Mouse (Mus musculus) kidney, adult 8-10 months (tissue): ENCODE data around the gene Plekhm3.

ENCODE experiments used
- DNase-seq, 2 experiments: peaks; one replicate each; pipeline ENCODE4 v3.0.0; 2022

The Plekhm3 gene

DNA sequence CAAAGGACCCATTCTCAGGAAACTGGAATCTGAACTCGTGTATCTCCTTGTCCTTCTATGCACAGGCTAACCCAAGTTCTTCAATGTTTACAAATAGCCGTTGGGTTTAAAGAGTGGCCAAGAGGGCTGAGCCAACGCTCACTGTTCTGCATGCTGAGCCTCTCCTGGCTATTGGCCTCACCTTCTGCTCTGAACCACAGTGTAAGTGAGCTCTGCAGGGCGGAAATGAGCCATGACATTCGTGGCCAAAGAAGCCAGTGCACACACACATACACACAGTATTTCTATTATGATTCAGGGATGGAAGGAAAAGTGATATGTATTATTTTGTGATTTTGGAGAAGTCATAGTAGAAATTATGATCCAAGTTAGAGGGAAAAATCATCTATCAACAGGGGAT is 138.9 kb downstream of the Plekhm3 start:
- no peak for DNase-seq

DNA sequence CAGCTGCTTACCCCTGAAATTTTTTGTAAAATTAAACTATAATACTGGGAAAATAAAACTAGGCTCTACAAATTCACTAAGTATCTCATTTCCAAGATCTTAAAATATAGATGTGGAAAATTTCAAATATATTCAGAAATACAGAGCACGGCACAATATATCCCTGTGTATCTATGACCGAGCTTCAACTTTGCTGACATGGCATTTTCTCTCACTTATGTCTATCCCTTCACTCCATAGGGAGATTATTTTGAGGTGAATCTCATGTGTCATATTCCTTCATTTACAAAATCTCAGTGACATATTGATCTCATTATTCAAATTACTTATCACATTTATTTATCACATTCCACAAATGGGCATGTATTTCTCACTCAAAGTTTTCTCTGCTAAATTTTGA is 143.4 kb downstream of the Plekhm3 start:
- DNase-seq, result no peak

- no peak for DNase-seq
These were observed 144.7 kb downstream of the Plekhm3 start for GRCm38 (mm10) chr1:64811956-64812355.

GRCm38 (mm10) chr1:64809085-64809484 is 147.5 kb downstream of the Plekhm3 start:
- peak in 1 of 2 experiments; percentile 61 for DNase-seq

GRCm38 (mm10) chr1:64807766-64808165 is 148.9 kb downstream of the Plekhm3 start:
- DNase-seq, result no peak

DNA sequence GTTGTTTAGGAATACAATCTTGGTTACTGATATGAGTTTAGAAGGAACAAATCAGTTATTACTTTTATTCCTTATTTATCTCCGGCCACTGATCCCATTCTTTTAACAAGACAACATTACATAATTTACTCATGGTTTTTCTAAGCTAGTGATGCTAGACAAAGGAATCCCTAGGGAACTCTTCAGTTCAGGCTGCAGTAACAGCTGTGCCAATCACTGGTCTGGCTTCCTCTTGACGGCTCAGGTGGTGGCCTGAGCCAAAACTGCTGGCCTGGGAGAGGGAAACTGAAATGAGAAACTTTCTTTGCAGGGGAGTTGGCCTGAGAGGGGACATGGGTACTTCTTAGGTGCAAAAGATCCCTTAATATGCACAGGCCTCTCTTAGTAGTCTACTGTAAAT is 151.4 kb downstream of the Plekhm3 start:
- DNase-seq, result no peak

DNA sequence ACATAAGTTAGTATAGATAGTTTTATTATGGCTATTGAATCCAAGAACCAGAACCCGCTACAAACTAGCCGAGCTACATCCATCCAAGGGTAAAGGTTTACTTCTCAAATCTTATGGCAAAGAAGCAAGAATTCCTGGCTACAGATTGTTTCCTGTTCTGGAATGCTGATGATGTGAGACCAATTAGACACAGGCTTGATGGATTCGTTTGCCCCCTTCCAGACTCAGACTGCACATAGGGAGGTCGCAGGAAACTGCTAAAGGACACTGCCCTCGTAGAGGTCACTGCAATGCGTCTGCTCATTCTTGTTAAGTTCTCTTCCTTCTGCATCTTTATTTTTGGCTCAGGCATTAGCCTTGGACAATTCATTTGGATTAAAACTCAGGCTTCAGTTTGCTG is 154.0 kb downstream of the Plekhm3 start:
- DNase-seq, result no peak

GRCm38 (mm10) chr1:64797621-64798020 is 159.0 kb downstream of the Plekhm3 start:
- DNase-seq, result no peak

- DNase-seq, result no peak
These were observed 159.6 kb downstream of the Plekhm3 start for GRCm38 (mm10) chr1:64796867-64797582.

- no peak for DNase-seq
These were observed 161.2 kb downstream of the Plekhm3 start for GRCm38 (mm10) chr1:64795284-64796040.

DNA sequence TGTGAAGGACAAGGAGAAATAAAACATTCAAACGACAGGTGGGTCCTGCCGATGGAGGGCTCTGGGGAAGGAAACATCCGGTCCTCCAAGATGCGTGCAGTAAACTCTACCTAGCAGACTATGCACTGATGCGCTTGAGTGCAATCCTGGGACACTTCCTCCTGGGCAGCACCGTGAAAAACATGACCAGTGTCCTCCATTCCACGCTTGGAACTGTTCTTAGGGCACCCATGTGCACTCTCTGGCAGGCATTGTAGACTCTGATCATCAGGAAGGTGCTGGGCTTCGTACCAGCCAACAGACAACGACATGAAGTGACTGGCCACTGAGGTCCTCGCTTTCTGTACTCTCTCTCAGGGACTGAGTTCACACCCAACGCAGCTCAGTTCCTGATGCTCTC is 162.5 kb downstream of the Plekhm3 start:
- peak in 1 of 2 experiments; percentile 41 for DNase-seq

- no peak for DNase-seq
These were observed 163.4 kb downstream of the Plekhm3 start for GRCm38 (mm10) chr1:64793234-64793530.

- peak in 1 of 2 experiments; percentile 45 for DNase-seq
These were observed 163.9 kb downstream of the Plekhm3 start for GRCm38 (mm10) chr1:64792521-64793233.

GRCm38 (mm10) chr1:64791826-64792225 is 164.8 kb downstream of the Plekhm3 start:
- DNase-seq, result peak; percentile 47 to 53

- no peak for DNase-seq
These were observed 165.5 kb downstream of the Plekhm3 start for GRCm38 (mm10) chr1:64790806-64791790.

DNA sequence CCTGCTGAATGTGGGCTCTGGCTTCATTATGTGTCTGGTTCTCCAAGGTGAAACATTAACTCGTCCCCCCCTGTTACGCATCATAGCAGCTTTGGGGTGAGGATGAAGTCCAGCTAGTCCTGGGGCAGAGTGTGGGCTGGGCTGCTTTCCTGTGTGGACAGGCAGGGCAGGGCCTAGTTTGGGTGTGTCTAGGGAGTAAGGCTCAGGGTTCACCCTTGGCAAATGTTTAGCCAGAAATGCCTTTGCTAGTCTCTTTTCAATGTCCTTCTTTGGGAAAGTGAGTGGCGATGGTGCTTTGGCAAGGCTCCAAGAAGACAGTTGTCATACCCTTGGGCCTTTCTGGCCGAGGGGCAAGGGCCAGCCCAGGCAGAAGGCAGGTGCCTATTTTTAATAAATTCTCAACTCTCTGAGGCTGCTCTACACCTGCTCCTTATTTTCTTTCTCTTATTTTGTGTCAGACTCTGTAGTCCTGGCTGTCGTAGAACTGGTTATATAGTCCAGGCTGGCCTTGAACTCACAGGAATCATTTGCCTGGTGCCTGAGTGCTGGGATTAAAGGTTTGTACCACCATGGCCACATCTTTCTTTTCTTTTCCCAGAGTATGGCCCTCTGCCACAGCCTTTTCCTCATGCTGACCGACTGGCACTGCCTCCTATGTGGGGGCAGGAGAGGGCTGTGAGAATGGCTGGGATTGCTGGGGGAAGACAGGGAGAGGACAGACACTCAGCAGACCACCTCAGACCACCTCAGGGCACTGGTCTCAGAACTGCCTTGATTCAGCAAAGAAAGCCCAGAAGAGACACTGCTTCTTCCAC is 168.7 kb downstream of the Plekhm3 start:
- DNase-seq, result peak; percentile 91 to 97

- no peak for DNase-seq
These were observed 176.8 kb downstream of the Plekhm3 start for GRCm38 (mm10) chr1:64779863-64780262.

- DNase-seq, result no peak
These were observed 177.2 kb downstream of the Plekhm3 start for GRCm38 (mm10) chr1:64779415-64779814.

DNA sequence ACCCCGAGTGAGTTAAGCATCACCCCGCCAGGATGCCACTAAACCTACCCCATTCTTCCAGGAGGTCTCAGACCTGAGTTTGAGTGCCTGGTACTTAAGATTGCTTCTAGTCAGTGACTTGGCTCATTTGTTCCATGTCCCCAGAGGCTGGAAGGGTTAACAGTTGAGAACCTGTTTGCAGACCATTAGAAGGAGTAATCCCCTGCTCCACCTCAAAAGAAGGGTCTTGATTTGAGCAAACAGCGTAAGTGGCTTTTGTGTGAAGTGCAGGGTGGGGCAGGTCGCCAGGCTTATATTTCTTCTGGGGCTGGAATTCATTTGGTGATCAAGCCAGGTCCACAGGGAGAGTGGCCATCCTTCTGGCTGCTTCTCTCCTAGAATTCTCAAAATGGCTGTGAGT is 183.3 kb downstream of the Plekhm3 start:
- no peak for DNase-seq

- DNase-seq, result no peak
These were observed 186.5 kb downstream of the Plekhm3 start for GRCm38 (mm10) chr1:64770169-64770568.

- DNase-seq, result no peak
These were observed 195.0 kb downstream of the Plekhm3 start for GRCm38 (mm10) chr1:64761646-64762045.

GRCm38 (mm10) chr1:64757766-64758165 is 198.9 kb downstream of the Plekhm3 start:
- no peak for DNase-seq
